Mouse (Mus musculus) mouse trophoblast stem cell (cell line): ENCODE measurements around the gene Map4k4.

Experiments
- in situ Hi-C, 2 experiments: fragments of 300-500 bp; cut with MseI, MboI; formaldehyde crosslinking; loops; 2 replicates in 1 of 2; 3 replicates in 1 of 2; pipeline ENCODE4 v1.15.1; 2025

Map4k4 gene

GRCm38 (mm10) chr1:39898686-39899085 lies 2.0 kb upstream of the Map4k4 start:
- in situ Hi-C loops, result no loop called here

- in situ Hi-C loops, result no loop called here
These were observed 524 bp downstream of the Map4k4 start for GRCm38 (mm10) chr1:39901063-39901811.

- in situ Hi-C loops, result no loop called here
These were observed 1.4 kb downstream of the Map4k4 start for GRCm38 (mm10) chr1:39901851-39902703.

- in situ Hi-C loops, result no loop called here
These were observed 2.0 kb downstream of the Map4k4 start for GRCm38 (mm10) chr1:39902704-39903151.

GRCm38 (mm10) chr1:39904720-39905119 lies 4.0 kb downstream of the Map4k4 start:
- in situ Hi-C loops, result no loop called here

GRCm38 (mm10) chr1:39906921-39907320 lies 6.2 kb downstream of the Map4k4 start:
- in situ Hi-C loops, result no loop called here

GRCm38 (mm10) chr1:39908976-39909375 lies 8.3 kb downstream of the Map4k4 start:
- in situ Hi-C loops, result no loop called here

GRCm38 (mm10) chr1:39911446-39911845 lies 10.7 kb downstream of the Map4k4 start:
- in situ Hi-C loops, result no loop called here

- in situ Hi-C loops, result no loop called here
These were observed 12.5 kb downstream of the Map4k4 start for GRCm38 (mm10) chr1:39913256-39913655.

- in situ Hi-C loops, result no loop called here
These were observed 15.4 kb downstream of the Map4k4 start for GRCm38 (mm10) chr1:39916144-39916543.

GRCm38 (mm10) chr1:39917855-39918516 lies 17.3 kb downstream of the Map4k4 start:
- in situ Hi-C loops, result no loop called here

GRCm38 (mm10) chr1:39918517-39919115 lies 17.9 kb downstream of the Map4k4 start:
- in situ Hi-C loops, result no loop called here

- in situ Hi-C loops, result no loop called here
These were observed 19.9 kb downstream of the Map4k4 start for GRCm38 (mm10) chr1:39920616-39921015.

- in situ Hi-C loops, result no loop called here
These were observed 21.3 kb downstream of the Map4k4 start for GRCm38 (mm10) chr1:39921996-39922395.

GRCm38 (mm10) chr1:39922714-39923113 lies 22.0 kb downstream of the Map4k4 start:
- in situ Hi-C loops, result no loop called here

GRCm38 (mm10) chr1:39923395-39924337 lies 23.0 kb downstream of the Map4k4 start:
- in situ Hi-C loops, result no loop called here

- in situ Hi-C loops, result no loop called here
These were observed 30.3 kb downstream of the Map4k4 start for GRCm38 (mm10) chr1:39931055-39931454.

- in situ Hi-C loops, result no loop called here
These were observed 31.6 kb downstream of the Map4k4 start for GRCm38 (mm10) chr1:39932216-39932739.

- in situ Hi-C loops, result no loop called here
These were observed 32.2 kb downstream of the Map4k4 start for GRCm38 (mm10) chr1:39932922-39933321.

GRCm38 (mm10) chr1:39934954-39935353 lies 34.2 kb downstream of the Map4k4 start:
- in situ Hi-C loops, result no loop called here
